Mouse (Mus musculus) cerebellum, postnatal 25 days (tissue): ENCODE data around the gene Abhd12b.
A peak's percentile ranks its signal among the peaks of the same experiment; 100 is the strongest.

ENCODE experiments used
- DNase-seq, 2 experiments: peaks; one replicate each; pipeline ENCODE4 v3.0.0; 2021; ENCODE audit warnings: mixed read lengths in 2 of 2

The Abhd12b gene

DNA sequence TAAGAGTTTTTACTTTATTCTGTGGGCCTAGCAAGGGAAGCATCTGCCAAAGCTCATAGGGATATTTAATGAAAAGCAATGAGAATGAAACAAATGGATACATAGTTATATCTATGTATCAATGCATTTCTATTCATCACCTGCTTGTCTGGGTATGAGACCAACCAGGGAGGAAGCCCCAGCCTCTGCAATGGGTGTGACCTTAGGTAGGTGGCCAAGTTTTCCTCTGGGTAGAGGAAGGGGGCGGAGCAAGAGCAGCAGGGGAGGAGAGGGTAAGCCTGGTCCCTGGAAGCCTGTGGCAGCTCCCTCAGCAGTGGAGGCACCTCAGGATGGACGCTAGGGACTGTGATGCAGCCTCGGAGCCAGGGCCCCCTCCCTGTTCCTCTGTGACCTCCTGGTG is at the start of gene Abhd12b:
Gene Abhd12b, plus strand, starts transcription at position 301 of the 400 bp plus-strand sequence.
- no peak for DNase-seq

DNA sequence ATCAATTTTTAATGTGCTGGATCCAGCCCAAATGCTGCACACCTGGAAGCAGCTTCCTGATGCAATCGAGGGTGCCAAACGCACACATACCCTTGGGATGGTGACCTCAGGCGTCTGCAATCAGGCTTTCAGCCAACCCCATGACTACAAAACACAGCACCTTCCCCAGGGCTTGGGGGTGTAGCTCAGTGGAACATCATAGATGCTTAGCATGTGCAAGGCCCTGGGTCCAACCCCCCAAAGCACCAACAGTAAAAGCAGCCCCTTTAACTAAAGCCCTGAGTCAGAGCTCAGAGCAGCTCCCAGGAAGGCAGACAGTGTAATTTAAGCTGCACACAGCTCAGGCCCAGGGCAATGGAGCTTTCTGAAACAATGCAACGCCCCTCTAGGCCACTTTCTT is 49.7 kb upstream of the Abhd12b start:
- DNase-seq = no peak

DNA sequence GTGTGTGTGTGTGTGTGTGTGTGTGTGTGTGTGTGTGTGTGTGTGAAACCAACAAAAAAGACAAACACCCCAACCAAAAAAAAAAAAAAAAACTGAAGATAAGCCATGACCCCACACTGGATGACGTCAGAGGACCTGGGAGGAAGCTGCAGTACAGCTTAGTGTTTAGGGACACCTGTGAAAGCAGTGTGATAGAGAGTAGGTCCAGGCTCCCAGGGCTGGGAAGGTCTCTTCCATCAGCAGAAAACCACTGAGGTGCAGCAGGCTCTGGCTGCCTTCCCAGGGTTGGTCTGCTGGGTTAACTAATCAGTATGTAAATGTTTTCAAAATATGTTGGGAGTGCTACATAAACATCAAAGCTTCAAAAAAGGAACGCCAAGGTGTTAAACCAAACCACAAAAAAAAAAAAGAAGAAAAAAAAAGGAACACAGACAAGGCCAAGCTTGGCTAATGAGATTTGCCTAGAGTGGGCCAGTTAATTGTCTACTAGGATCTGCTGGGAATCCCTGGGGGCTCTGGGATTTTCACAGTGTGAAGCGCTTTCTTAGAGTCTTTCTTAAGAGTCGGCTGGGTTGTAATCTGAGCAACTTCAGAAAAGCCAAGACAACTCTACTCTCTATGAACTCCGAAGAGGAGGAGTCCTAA is 49.0 kb upstream of the Abhd12b start:
- DNase-seq = peak in 1 of 2 experiments; percentile 31

DNA sequence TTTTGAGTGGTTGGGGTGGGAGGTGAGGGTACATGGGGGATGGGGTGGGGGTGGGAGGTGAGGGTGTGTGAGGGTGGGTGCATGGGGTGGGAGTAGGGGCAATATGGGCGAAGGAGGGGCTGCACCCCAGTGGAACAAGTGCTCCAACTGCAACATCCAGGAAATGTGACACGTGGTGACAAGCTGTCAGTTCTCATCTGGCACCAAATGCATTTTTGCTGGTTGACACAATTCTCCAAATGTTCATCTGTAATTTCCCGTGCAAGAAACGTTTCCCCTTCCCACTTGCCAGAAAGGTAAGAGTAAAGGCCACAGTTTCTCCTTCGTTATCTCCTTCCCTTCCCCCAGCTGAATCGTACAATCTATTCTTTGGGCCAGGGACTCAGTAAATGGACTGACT is 48.1 kb upstream of the Abhd12b start:
- no peak for DNase-seq

DNA sequence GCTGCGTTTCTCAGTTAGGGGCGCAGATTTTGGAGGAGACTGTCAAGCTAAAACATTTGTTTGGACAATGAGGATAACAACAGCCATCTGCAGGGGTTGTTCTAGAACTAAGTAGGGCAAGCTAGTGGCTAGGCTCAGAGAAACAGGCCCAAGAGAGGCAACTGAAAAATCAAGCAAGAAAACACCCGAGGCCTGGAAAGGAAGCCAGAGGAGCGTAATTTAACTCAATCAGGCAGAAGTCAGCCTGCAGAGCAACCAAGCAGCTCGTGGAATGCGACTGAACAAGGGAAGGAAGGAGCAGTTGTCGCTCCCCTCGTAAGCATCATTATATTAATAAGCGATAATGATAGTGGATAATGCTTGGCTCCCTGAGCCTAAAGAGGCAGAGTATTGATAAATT is 47.4 kb upstream of the Abhd12b start:
- DNase-seq = no peak

DNA sequence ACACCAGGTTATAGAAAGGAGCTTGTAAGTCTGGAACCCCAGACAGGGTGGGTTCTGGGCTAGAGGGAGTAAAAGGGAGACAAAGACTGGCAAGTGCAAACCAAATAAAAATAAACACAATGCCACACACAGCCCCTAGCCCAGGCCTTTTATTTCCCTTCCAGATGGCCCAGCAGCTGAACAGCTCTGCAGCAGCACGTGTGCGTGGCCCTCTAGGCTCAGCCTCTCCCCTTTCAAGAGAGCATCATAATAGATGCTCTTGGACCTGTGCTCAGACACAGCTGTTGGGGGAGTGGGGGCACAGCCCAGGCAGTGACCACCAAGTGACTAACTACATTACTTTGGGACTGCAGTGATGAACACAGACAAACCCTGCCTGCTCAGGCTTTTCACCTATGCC is 45.8 kb upstream of the Abhd12b start:
- no peak for DNase-seq

DNA sequence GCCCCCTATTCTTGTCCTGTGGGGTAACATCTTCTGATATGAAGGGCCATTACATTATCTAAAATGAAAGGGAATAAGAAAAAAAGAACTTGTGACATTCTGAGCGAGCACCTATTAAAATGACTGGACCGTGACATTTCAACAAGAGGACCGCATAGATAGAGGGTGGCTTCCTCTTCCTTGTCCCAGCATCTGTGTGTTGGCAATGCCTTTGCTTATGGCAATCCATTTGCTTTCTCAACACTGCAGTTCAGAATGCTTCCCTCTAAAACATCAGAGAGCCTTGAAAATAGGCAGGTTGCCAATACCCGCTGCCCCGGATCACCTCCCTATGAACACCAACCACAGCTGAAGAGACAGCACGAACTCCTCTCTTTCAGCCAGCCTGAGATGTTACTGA is 44.0 kb upstream of the Abhd12b start:
- peak; percentile 41 to 48 for DNase-seq

DNA sequence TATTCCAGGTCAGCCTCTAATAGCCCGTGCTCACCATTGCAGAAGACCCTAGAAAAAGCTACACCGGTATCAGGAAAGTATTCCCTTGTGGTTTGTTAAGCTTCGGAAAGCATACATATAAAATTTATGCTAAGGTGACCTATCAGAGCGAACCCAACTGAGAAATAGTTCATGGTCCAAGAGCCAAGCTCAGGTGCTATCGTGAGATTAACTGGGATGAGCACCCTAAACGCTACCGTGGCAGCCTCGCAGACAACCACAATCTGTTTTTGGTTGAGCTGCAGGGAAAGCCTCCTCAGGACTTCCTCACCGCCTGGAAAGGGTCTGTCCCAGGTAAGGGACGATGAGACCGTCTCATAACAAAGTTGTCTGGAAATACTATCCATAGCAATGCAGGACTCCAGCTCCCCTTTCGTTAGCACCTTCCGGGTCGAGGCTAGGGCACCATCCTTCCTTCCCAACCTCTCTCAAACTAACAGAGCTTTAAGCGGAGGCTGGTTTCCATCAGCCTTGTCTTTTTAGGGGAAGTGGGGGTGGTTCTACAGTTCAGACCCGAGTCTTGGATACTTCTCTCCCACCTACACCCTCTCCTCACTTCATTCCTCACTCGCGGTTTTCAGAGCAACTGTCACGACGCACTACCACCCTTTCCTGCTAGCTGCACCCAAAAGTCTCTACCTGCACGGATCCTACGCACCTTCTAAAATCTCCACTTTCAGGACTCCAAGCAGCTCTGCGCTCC is 43.4 kb upstream of the Abhd12b start:
- peak in 1 of 2 experiments; percentile 31 for DNase-seq

DNA sequence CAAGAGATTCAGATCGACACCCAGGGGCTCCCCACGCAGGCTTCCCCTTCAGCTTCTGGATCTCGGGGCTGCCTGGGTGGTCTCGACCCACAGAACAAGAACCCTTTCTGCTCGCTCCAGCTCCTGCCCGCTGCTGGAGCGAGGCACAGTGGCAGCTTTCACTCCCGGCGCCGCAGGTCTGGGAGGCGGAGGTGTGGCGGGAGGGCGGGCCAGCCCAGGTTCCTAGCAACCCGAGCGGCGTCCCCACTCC is 42.9 kb upstream of the Abhd12b start:
- DNase-seq = peak in 1 of 2 experiments; percentile 76

DNA sequence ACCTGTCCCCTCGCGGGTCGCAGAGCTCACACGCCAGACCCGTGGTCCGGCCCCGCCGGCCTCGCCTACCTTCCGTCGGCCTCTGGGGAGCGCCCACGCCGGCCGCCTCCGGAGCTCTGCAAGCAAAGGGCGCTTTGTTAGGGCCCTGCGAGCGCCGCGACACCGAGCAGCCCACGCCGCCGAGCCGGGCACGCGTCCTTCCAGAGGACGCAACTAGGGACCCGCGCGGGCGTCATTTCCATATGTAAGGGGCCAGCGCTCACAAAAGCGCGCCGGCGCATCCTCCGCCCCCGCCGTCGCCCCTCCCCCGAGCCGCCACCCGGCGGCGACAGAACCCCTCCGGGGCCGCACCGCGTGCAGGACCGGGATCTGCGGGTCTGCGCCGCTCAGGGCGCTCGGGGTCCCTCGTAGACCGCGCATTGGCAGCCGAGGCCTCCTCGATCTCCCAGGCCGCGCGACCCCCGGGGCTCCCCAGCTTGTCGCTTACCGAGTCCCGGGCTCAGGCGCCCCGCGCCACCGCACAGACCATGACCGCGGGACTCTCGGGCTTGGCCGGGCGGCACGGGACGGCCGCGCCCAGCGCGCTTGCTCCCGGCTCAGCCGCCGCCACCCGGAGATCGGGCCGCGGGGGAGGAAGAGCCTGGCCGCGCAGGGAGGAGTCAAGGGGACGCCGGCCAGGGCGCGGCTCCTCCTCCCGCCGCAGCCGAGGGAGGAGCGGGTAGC is 42.4 kb upstream of the Abhd12b start:
- DNase-seq = peak; percentile 71 to 77

DNA sequence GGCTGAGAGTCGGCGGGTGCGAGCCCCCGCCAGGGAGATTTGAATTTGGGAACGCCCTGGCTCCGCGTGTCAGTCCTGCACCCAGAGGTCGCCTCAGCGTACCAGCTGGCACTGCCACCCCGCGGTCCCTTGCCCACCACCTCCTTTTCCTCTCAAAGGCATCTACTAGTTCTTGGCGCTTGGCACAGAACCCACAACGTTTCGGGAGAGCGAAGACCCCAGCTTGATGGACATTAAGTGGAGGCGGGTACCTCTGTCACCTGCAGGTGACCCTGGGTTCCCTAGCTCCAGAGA is 41.9 kb upstream of the Abhd12b start:
- no peak for DNase-seq

DNA sequence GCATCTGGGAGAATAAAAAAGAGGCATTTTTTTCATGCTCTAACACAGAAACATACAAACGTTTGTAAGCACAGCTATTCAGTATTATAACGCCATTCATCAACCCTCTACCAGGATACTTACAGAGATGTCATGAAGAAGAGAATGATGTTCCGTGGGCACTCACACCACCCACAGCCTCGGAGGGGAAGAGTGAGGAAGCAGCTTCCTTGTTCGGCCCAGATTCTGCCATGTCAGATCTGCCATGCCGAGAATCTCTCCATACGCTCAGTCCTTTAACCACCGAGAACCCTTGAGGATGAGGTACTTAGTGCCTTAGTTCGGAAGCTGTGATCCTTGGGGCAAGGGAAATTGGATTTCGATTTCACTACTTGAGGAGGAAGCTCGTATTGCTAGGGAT is 40.6 kb upstream of the Abhd12b start, which contains the start of gene Nin:
Gene Nin, minus strand, starts transcription at position 367 of the 400 bp plus-strand sequence.
- DNase-seq = no peak

DNA sequence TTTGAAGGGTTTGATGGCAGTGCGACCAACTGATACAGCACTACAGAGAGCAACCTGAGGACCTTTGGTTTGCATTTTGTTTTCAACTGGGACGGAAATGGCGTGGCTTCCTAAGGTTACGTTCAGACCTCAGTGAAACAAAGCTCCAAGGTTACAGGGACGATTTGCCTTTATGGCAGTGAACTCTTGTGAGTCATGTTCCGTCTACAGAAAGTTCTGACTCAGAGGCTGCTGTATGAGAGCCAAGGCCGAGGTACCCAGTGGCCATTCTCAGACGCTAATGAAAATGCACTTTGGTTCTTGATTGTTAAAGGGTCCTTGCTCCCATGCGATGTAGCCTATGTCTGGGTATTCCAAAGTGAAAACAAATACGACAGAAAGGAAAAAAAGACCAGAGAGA is 36.8 kb upstream of the Abhd12b start:
- no peak for DNase-seq

DNA sequence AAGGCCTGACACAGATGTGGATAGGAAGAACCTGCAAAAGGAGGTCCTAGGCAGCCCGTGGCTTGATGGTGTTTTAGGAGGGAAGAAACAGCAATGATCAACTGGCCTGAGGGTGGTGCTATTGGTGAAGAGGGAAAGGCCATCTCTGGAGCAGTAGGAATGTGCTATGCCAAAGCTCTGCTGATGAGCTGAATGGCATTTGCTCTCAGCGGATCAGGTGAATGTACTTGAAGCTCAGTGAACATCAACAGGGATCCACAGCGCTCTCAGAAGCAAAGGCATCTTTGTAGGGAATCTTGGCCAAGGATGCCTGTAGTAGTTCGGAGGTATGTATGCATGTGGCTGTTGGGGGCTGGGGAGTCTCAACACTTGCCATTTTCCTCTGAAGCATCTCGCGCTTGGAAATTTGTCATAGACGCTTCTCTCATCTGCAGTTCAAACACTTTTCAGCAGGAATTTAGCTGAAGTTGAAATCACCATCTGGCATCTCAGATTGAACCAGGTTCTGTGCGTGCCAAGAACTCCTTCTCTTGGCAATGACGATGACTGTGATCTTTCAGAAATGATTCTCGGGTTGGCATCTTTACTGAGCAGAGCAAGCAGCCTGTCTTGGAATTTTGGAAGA is 35.1 kb upstream of the Abhd12b start:
- peak; percentile 55 to 62 for DNase-seq

DNA sequence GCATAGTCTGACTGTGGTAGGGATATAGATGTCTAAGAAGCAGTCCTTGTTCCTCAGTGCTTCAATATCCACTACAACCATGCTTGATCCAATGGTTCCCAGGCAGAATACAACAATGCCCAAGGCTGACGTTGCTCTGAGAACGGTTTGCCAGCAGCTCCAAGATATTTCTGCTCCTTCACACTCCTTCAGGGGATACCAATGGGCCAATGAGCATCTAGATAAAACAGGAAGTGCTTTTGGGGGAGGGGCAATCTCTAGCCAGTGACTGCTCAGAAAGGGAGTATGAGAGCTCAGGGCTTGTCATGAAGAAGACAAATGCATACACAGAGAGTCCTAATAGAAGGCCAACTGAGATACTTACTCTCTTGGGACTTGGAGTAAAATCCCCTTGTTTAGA is 34.4 kb upstream of the Abhd12b start:
- DNase-seq = no peak

DNA sequence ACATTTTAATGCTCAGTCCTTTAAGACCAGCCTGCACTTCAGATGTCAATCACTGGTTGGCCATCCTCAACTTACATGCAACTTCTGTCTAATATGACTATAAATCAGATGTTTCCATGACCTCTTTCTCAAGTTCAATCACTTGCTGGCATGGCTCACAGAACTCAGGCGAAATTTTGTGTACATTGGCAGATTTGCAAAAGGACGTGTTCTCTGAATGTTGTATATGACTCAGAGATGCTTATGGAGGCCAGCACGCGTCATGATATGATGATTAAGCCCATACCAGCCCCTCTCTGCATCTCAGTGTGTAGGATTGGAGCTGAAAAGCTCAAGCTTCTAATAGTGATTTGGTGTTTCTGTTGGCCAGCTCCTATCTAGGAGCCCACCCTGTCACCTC is 27.3 kb upstream of the Abhd12b start:
- DNase-seq = no peak

DNA sequence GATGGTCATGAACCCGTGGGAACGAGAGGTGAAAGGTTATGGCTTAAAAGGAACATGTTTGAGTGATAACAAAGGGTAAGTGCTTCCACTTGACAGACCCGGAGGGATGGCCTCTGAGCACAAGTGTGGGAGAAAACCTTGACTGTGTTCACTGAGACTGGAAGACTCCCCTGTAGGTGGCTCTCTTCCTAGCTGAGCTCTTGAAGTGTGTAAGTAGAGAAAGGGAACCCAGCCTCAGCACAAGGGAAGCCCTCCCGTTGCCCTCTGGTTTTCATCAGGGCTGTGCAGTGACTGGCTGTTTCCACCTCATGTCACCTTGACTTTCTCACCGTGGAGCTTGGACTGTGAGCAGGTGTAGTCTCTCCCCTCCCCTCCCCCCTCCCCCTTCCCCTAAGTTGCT is 24.8 kb upstream of the Abhd12b start:
- no peak for DNase-seq

DNA sequence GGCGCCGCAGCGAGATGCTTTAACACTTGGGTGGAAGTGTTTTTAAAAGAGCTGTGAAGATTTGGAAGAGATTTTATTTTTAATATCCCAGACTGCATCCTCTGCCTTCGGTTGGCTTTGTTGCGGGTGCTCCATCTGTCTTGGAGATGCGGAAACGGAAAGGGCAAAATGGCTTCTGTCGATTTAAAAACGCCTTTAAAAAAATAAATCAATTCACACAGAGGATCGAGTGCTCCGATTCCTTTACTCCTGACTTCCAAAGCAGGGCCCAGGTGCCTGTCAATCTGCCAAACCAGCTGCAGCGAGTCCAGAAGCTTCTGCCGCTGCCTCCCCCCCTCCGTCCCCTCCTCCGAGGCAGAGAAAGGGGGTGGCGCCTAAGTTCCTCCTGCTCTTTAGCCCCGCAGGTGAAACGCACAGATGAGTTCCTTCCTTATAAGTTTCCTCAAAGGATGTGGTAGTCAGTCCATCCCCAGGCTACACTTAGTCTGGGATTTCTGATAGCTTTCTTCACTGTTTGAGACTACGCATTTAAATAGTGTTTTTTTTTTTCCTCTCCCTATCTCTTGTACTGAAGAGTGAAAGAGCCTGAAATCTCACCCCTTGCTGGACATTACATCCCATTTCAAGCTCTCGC is 22.8 kb upstream of the Abhd12b start:
- DNase-seq = peak; percentile 56 to 66

DNA sequence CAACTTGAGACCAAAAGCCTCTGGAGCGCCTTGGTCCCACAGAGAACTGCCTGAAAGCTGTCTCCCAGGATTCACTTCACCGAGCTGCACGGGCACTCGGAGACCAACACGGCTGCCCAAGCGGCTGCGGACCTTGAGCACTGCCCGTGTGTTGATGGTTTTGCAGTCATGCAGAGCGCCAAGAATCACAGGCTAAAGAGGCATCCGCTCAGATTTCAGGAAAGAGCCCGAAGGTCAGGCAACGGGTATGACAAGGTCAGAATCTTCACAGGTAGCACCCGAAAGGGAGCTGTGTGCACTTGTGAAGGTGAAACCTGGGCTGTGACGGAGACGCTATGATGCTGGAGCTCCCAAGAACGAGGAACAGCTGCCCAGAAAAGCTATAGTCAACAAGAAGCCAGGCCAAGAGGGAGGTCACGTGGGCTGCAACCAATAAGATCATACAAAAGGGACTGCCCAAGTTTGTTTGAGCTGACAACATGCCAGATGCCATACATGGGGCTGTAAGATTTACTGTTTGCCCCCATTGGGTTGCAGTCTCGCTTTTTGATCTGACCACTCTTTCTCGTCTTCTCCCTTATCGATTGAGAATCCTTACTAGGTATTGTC is 19.2 kb upstream of the Abhd12b start:
- DNase-seq = no peak

DNA sequence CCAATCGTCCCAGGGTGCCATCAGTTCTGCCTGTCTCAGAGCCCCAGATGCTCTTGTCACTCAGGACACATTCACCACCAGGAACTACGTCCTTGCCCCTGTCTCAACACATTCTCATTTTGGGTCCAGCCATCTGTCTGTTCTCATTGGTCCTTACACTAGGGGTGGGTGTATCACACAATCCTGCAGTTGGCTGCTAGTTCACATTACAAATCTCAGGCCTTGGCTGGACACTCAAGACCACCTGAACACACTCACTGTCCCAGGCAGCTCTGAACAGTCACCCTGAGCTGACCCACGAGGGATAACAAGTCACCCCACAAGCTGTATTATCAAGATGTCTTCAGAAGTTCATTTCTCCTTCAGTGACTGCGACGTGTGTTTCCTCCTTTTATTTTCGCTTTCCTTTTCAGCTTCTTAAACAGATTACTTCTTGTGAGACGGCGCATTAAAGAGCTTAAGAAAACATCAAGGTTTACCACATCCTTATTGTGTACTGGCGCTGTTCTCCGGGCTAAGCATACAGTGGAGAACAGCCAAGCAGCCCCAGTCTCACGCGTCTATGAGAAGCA is 17.7 kb upstream of the Abhd12b start:
- DNase-seq = no peak

DNA sequence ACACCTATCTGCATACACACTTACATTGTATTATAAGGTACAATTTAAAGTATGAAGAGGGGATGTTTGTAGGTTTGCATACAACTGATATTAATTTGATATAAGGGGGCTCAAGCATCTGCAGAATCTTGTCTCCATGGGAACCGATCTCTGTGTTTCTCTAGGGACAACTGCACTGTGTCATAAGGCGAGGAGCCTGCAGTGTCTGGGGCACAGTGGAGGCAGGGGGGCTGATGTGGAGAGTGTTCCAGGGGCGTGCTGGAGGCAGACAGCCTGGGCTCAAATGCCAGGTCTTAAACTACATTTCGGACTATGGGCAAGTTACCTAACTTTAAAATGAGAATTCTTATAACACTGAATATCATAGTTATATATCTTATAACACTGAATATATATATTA is 16.8 kb upstream of the Abhd12b start:
- DNase-seq = no peak

DNA sequence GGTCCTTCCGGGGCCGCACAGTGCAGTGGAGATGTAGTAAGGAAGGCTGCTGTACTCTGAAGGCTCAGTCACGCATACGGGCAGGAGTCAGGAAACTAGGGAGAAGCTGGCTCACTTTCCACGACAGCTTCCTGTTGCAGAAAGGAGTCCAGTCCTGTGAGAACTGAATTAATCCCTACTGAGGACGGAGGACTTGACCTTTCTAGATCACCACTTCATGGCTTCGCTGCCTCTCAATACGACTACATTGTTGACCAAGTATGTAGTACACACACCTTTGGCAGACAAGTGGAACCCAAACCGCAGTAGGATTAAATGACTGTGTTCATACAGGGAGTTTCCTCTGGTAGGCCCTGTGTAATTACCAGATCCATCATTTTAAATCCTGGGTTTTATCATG is 16.3 kb upstream of the Abhd12b start:
- no peak for DNase-seq

DNA sequence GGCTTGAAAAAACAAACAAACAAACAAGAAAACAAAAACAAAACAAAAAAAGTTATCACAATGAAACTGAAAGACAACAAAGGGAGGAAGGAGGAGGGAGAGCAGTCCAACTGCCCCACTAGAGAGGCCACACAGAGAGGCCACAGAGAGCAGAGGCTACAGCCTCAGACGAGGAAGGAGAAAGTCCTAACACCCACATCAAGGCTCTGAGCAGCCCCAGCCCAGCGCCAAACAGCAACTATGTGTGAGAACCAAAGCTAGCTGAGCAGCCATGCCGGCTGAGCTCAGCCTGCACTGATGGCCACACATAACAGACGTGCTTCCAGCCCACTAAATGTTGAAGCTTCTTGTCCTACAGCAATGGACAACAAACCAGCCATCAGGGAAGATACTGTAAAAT is 14.1 kb upstream of the Abhd12b start:
- DNase-seq = no peak
